Mouse (Mus musculus): Measurements from ENCODE around the gene Renbp. TPM values are rescaled to one million over a fixed set of nuclear protein-coding genes. Genes with fewer than 3 reads are reported as not detected.
A peak's percentile ranks its signal among the peaks of the same experiment; 100 is the strongest.

Renbp gene
- polyA plus RNA-seq, 1 experiment from 2014 or later = 16.9 TPM

- Histone ChIP-seq H3K27me3 (replicated peaks) (no peaks in the 10 kb centered on the region), H3K4me1 (no peaks in the 10 kb centered on the region), H3K4me3 (no peak overlapping the region), H3K4me2 (replicated peaks) (no peak overlapping the region), H3K36me3 (peaks cover 81% of the 10 kb centered on the region), H3K9ac (no peak overlapping the region), H3K27ac (no peak overlapping the region), H3K9me3 (no peaks in the 10 kb centered on the region)
- ATAC-seq (ENCODE audit: low FRiP score, low read depth) = no peak
- 92% methylated on average over 6 of the region's 6 CpGs for WGBS
Measured at GRCm38 (mm10) chrX:73954988-73955387, 24.3 kb upstream of the Renbp start.

- Histone ChIP-seq H3K4me3 (no peak overlapping the region), H3K9ac (no peak overlapping the region), H3K9me3 (no peaks in the 10 kb centered on the region), H3K27ac (no peak overlapping the region), H3K4me1 (no peaks in the 10 kb centered on the region), H3K36me3 (peaks cover 87% of the 10 kb centered on the region), H3K27me3 (replicated peaks) (no peaks in the 10 kb centered on the region), H3K4me2 (replicated peaks) (no peak overlapping the region)
- 87% methylated on average over 5 of the region's 5 CpGs for WGBS
- no peak for ATAC-seq (ENCODE audit: low FRiP score, low read depth)
Measured at GRCm38 (mm10) chrX:73952603-73953002, 22.0 kb upstream of the Renbp start.

GRCm38 (mm10) chrX:73949341-73949740 is 18.7 kb upstream of the Renbp start:
- no peaks in the 10 kb centered on the region for H3K9me3 ChIP-seq
- 92% methylated on average over 10 of the region's 10 CpGs for WGBS
- no peaks in the 10 kb centered on the region for H3K4me1 ChIP-seq
- ATAC-seq (ENCODE audit: low FRiP score, low read depth) = peak; percentile 46
- H3K4me2 ChIP-seq (replicated peaks) = no peak overlapping the region
- no peak overlapping the region for H3K27ac ChIP-seq
- H3K4me3 ChIP-seq = no peak overlapping the region
- no peaks in the 10 kb centered on the region for H3K27me3 ChIP-seq (replicated peaks)
- no peak overlapping the region for H3K9ac ChIP-seq
- H3K36me3 ChIP-seq = peaks cover 90% of the 10 kb centered on the region

- ATAC-seq (ENCODE audit: low FRiP score, low read depth) = peak; percentile 45; the same call in 1 of the 2 replicates
- 23% methylated on average over 4 of the region's 4 CpGs for WGBS
- H3K4me2 ChIP-seq (replicated peaks) = no peak overlapping the region
- H3K27me3 ChIP-seq (replicated peaks) = no peaks in the 10 kb centered on the region
- no peak overlapping the region for H3K27ac ChIP-seq
- peaks cover 93% of the 10 kb centered on the region for H3K36me3 ChIP-seq
- no peak overlapping the region for H3K4me3 ChIP-seq
- H3K4me1 ChIP-seq = no peaks in the 10 kb centered on the region
- H3K9ac ChIP-seq = no peak overlapping the region
- H3K9me3 ChIP-seq = no peaks in the 10 kb centered on the region
Measured at GRCm38 (mm10) chrX:73948647-73949046, 18.0 kb upstream of the Renbp start.

- no peak overlapping the region for H3K4me2 ChIP-seq (replicated peaks)
- no peaks in the 10 kb centered on the region for H3K27me3 ChIP-seq (replicated peaks)
- peaks cover 91% of the 10 kb centered on the region for H3K36me3 ChIP-seq
- no peak for ATAC-seq (ENCODE audit: low FRiP score, low read depth)
- no peak overlapping the region for H3K4me3 ChIP-seq
- H3K27ac ChIP-seq = no peak overlapping the region
- no peak overlapping the region for H3K9ac ChIP-seq
- no peaks in the 10 kb centered on the region for H3K4me1 ChIP-seq
- no peaks in the 10 kb centered on the region for H3K9me3 ChIP-seq
- 72% methylated on average over 6 of the region's 6 CpGs for WGBS
Measured at GRCm38 (mm10) chrX:73946896-73947295, 16.2 kb upstream of the Renbp start.

GRCm38 (mm10) chrX:73942294-73942693 is 11.6 kb upstream of the Renbp start:
- ATAC-seq (ENCODE audit: low FRiP score, low read depth) = no peak
- H3K36me3 ChIP-seq = peaks cover 49% of the 10 kb centered on the region

GRCm38 (mm10) chrX:73941860-73942259 is 11.2 kb upstream of the Renbp start:
- Histone ChIP-seq H3K9ac (no peak overlapping the region), H3K4me1 (no peaks in the 10 kb centered on the region), H3K9me3 (no peaks in the 10 kb centered on the region), H3K36me3 (peaks cover 45% of the 10 kb centered on the region), H3K4me3 (no peak overlapping the region), H3K27ac (no peak overlapping the region), H3K27me3 (replicated peaks) (no peaks in the 10 kb centered on the region), H3K4me2 (replicated peaks) (no peak overlapping the region)
- WGBS = 85% methylated on average over 2 of the region's 2 CpGs
- ATAC-seq (ENCODE audit: low FRiP score, low read depth) = no peak

More at GRCm38 (mm10) chrX:73942294-73942693, 11.6 kb upstream of the Renbp start:
- 87% methylated on average over 2 of the region's 2 CpGs for WGBS
- H3K27ac ChIP-seq = no peak overlapping the region
- no peak overlapping the region for H3K4me2 ChIP-seq (replicated peaks)
- no peak overlapping the region for H3K9ac ChIP-seq
- H3K27me3 ChIP-seq (replicated peaks) = no peaks in the 10 kb centered on the region
- no peaks in the 10 kb centered on the region for H3K4me1 ChIP-seq
- no peaks in the 10 kb centered on the region for H3K9me3 ChIP-seq
- no peak overlapping the region for H3K4me3 ChIP-seq

- no peak overlapping the region for H3K9ac ChIP-seq
- no peak for ATAC-seq (ENCODE audit: low FRiP score, low read depth)
- no peaks in the 10 kb centered on the region for H3K4me1 ChIP-seq
- no peak overlapping the region for H3K4me3 ChIP-seq
- no peak overlapping the region for H3K4me2 ChIP-seq (replicated peaks)
- H3K9me3 ChIP-seq = no peaks in the 10 kb centered on the region
- 77% methylated on average over 2 of the region's 2 CpGs for WGBS
- H3K36me3 ChIP-seq = no peaks in the 10 kb centered on the region
- H3K27me3 ChIP-seq (replicated peaks) = no peaks in the 10 kb centered on the region
- no peak overlapping the region for H3K27ac ChIP-seq
Measured at GRCm38 (mm10) chrX:73931871-73932270, 1.2 kb upstream of the Renbp start.

- H3K36me3 ChIP-seq = peaks cover 10% of the 10 kb centered on the region
- peak overlapping the region; percentile 52 for H3K4me3 ChIP-seq
- 73% methylated on average over 8 of the region's 8 CpGs for WGBS
- ATAC-seq (ENCODE audit: low FRiP score, low read depth) = peak; percentile 22; the same call in 1 of the 2 replicates
- peaks cover 5% of the 10 kb centered on the region; the same call in 1 of the 2 replicates for H3K4me1 ChIP-seq
- H3K9ac ChIP-seq = no peak overlapping the region
- no peaks in the 10 kb centered on the region for H3K27me3 ChIP-seq (replicated peaks)
- no peak overlapping the region for H3K27ac ChIP-seq
- peak overlapping the region; percentile 67 for H3K4me2 ChIP-seq (replicated peaks)
- H3K9me3 ChIP-seq = no peaks in the 10 kb centered on the region
Measured at GRCm38 (mm10) chrX:73922550-73922882, 8.1 kb downstream of the Renbp start.

GRCm38 (mm10) chrX:73921823-73922549 is 8.7 kb downstream of the Renbp start, which contains the start of the genes Arhgap4 and Naa10:
Gene Arhgap4 (minus strand): TSS chrX:73921870.
Gene Naa10 (minus strand): TSS chrX:73921944.
- H3K4me3 ChIP-seq = peak within 1 kb of the TSS; percentile 52
- no peaks in the 10 kb centered on the region for H3K27me3 ChIP-seq (replicated peaks)
- no peak within 1 kb of the TSS for H3K27ac ChIP-seq
- H3K9ac ChIP-seq = peak within 1 kb of the TSS; percentile 62
- peak within 1 kb of the TSS; percentile 67 for H3K4me2 ChIP-seq (replicated peaks)
- H3K9me3 ChIP-seq = no peaks in the 10 kb centered on the region
- H3K4me1 ChIP-seq = peaks cover 5% of the 10 kb centered on the region; the same call in 1 of the 2 replicates
- WGBS = 16% methylated on average over 43 of the region's 43 CpGs
- H3K36me3 ChIP-seq = peaks cover 10% of the 10 kb centered on the region
- peak; percentile 97 for ATAC-seq (ENCODE audit: low FRiP score, low read depth)

- 16% methylated on average over 34 of the region's 34 CpGs for WGBS
- ATAC-seq (ENCODE audit: low FRiP score, low read depth) = peak; percentile 46; the same call in 1 of the 2 replicates
- Histone ChIP-seq H3K27me3 (replicated peaks) (no peaks in the 10 kb centered on the region), H3K4me1 (peaks cover 5% of the 10 kb centered on the region; the same call in 1 of the 2 replicates), H3K27ac (no peak overlapping the region), H3K36me3 (peaks cover 10% of the 10 kb centered on the region), H3K9me3 (no peaks in the 10 kb centered on the region), H3K4me2 (replicated peaks) (peak overlapping the region; percentile 67), H3K9ac (peak overlapping the region; percentile 62), H3K4me3 (peak overlapping the region; percentile 52)
Measured at GRCm38 (mm10) chrX:73921285-73921822, 9.3 kb downstream of the Renbp start.

GRCm38 (mm10) chrX:73918631-73919030 is 12.0 kb downstream of the Renbp start:
- Histone ChIP-seq H3K9ac (no peak overlapping the region), H3K36me3 (peaks cover 10% of the 10 kb centered on the region), H3K9me3 (no peaks in the 10 kb centered on the region), H3K4me3 (no peak overlapping the region), H3K4me2 (replicated peaks) (no peak overlapping the region), H3K27me3 (replicated peaks) (no peaks in the 10 kb centered on the region), H3K27ac (no peak overlapping the region), H3K4me1 (peaks cover 5% of the 10 kb centered on the region; the same call in 1 of the 2 replicates)
- 90% methylated on average over 5 of the region's 5 CpGs for WGBS
- no peak for ATAC-seq (ENCODE audit: low FRiP score, low read depth)
